Comparison of ENCODE assay signal across 22 mouse cellular contexts in the genomic region with DNA sequence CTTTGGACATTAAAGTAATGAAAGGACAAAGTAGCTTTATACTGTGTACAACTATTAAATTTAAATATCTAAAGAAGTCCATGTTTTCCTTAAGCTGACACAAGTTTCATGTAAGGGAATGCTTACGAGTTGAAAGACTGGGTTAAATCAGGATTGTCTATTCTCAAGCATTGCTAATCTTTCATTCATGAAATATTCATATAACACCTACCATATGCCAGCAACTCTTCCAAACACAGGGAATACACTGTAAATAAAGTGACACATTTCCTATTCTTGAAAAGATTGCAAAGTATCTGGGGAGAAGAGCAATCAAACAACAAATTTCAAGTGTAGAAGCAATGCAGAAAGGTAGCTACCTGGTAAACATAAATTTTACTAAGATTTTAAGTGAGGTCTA.
DNase-seq lines count a peak whose midpoint lies in the region; ATAC-seq lines count a peak whose summit lies in the region.
"Had no signal": no experiment of that assay in that cellular context is flagged by ENCODE, and none has a peak within 500 bp of the region (broad histone marks: within the 10 kb centered on the region; RNA-seq: fewer than 3 reads in every experiment).

No protein-coding gene starts in this region.

- no peaks in the 10 kb centered on the region for H3K36me3 ChIP-seq in forebrain, embryonic 14.5 days (ENCODE audit: control insufficient read depth, insufficient read depth, low read length)
- H3K36me3 ChIP-seq in forebrain, embryonic 15.5 days = no peaks in the 10 kb centered on the region
- H3K36me3 ChIP-seq: embryonic facial prominence, embryonic 10.5 days; embryonic facial prominence, embryonic 12.5 days; G1E had no signal

- H3K27ac ChIP-seq in forebrain, embryonic 14.5 days (ENCODE audit: low read depth, low read length) = no peak overlapping the region
- H3K27ac ChIP-seq in forebrain, embryonic 15.5 days (replicated peaks) = no peak overlapping the region
- H3K27ac ChIP-seq: embryonic facial prominence, embryonic 10.5 days; embryonic facial prominence, embryonic 12.5 days; forebrain, embryonic 13.5 days had no signal

- no peak for ATAC-seq in forebrain, embryonic 14.5 days
- ATAC-seq in forebrain, embryonic 15.5 days (replicated peaks) = no peak
- ATAC-seq: activated CD4-positive, CD25-positive, alpha-beta regulatory T cell, adult 4 months; CD4-positive, CD25-positive, alpha-beta regulatory T cell, adult 4 months; forebrain, embryonic 13.5 days; forebrain, postnatal 0 days had no signal

- H3K27me3 ChIP-seq in forebrain, embryonic 14.5 days (replicated peaks; ENCODE audit: control insufficient read depth, insufficient read depth, low read length) = no peaks in the 10 kb centered on the region
- H3K27me3 ChIP-seq in forebrain, embryonic 15.5 days = no peaks in the 10 kb centered on the region
- H3K27me3 ChIP-seq: CH12.LX; embryonic facial prominence, embryonic 12.5 days; forebrain, embryonic 13.5 days had no signal

- no peaks in the 10 kb centered on the region for H3K9me3 ChIP-seq in forebrain, embryonic 14.5 days (replicated peaks; ENCODE audit: control insufficient read depth, low read length)
- no peaks in the 10 kb centered on the region for H3K9me3 ChIP-seq in forebrain, embryonic 15.5 days
- H3K9me3 ChIP-seq: embryonic facial prominence, embryonic 10.5 days; embryonic facial prominence, embryonic 12.5 days; forebrain, embryonic 13.5 days; G1E had no signal

- no peak overlapping the region for H3K4me3 ChIP-seq in forebrain, embryonic 14.5 days (ENCODE audit: low read depth, low read length)
- H3K4me3 ChIP-seq in forebrain, embryonic 15.5 days = no peak overlapping the region
- H3K4me3 ChIP-seq: embryonic facial prominence, embryonic 10.5 days; embryonic facial prominence, embryonic 12.5 days; forebrain, embryonic 13.5 days had no signal

- 65% methylated on average over 1 of the region's 1 CpGs for WGBS in forebrain, embryonic 14.5 days
- 60% methylated on average over 1 of the region's 1 CpGs for WGBS in forebrain, embryonic 15.5 days

- no peaks in the 10 kb centered on the region for H3K4me1 ChIP-seq in forebrain, embryonic 14.5 days (ENCODE audit: control insufficient read depth, insufficient read depth, low read length)
- H3K4me1 ChIP-seq in forebrain, embryonic 15.5 days = no peaks in the 10 kb centered on the region
- H3K4me1 ChIP-seq: embryonic facial prominence, embryonic 10.5 days; embryonic facial prominence, embryonic 12.5 days; forebrain, embryonic 13.5 days had no signal

- H3K9ac ChIP-seq in forebrain, embryonic 14.5 days (ENCODE audit: low read length) = no peak overlapping the region
- H3K9ac ChIP-seq in forebrain, embryonic 15.5 days (replicated peaks) = no peak overlapping the region
- H3K9ac ChIP-seq: embryonic facial prominence, embryonic 12.5 days; forebrain, embryonic 13.5 days; forebrain, postnatal 0 days had no signal

- no peak overlapping the region for H3K4me2 ChIP-seq in forebrain, embryonic 14.5 days (ENCODE audit: low read length)
- H3K4me2 ChIP-seq in forebrain, embryonic 15.5 days (replicated peaks) = no peak overlapping the region
- H3K4me2 ChIP-seq: embryonic facial prominence, embryonic 12.5 days; forebrain, embryonic 13.5 days had no signal

- DNase-seq in forebrain, embryonic 14.5 days (ENCODE audit: low spot score) = peak; percentile 10
- peak; percentile 12 for DNase-seq in brain, adult 2 months (ENCODE audit: low read depth, low spot score)
- peak; percentile 6 for DNase-seq in telencephalon, adult 2 months (ENCODE audit: low read depth, low spot score)
- no peak for DNase-seq in T-cell, adult 2 months (ENCODE audit: low spot score)
- DNase-seq: adrenal gland, adult 8-10 months; adrenal gland, postnatal 14 days; adrenal gland, postnatal 36 days; B cell, adult 2 months; cerebellum, adult 11-12 months; cerebellum, adult 2 months; cerebellum, adult 9-10 months; cerebellum, postnatal 10 days; cerebellum, postnatal 25 days; forebrain, postnatal 0 days had no signal
